Mouse (Mus musculus) forebrain, postnatal 0 days (tissue): ENCODE data around the gene AU021092. TPM values are rescaled to one million over a fixed set of nuclear protein-coding genes. Genes with fewer than 3 reads are reported as not detected.

Experiments
- ATAC-seq: fragments of 200-750 bp; cut with Nextera tagmentation; 2 replicates; pipeline ENCODE4 v1.8.0; 2017; ENCODE audit warnings: mild to moderate bottlenecking, moderate library complexity
- DNase-seq: peaks from one replicate; pipeline ENCODE4 v3.0.0-alpha.2; 2015
- H3K27ac ChIP-seq: fragments of 300-500 bp; sonication (generic); 2 replicates; pipeline ENCODE4 v1.5.1; 2014; ENCODE audit warnings: low read depth, mild to moderate bottlenecking, antibody characterized with exemption, low read length, moderate library complexity, mixed read lengths
- H3K27me3 ChIP-seq: fragments of 300-500 bp; sonication (generic); 2 replicates; pipeline ENCODE4 v1.6.1; 2014; ENCODE audit warnings: mild to moderate bottlenecking, low read length, mixed read lengths; ENCODE audit not compliant: insufficient read depth
- H3K36me3 ChIP-seq: fragments of 300-500 bp; sonication (generic); 2 replicates; pipeline ENCODE4 v1.6.1; 2014; ENCODE audit warnings: mild to moderate bottlenecking, moderate library complexity; ENCODE audit not compliant: insufficient read depth
- H3K4me1 ChIP-seq: fragments of 300-500 bp; sonication (generic); 2 replicates; pipeline ENCODE4 v1.6.1; 2014; ENCODE audit warnings: antibody characterized with exemption; ENCODE audit not compliant: insufficient read depth
- H3K4me2 ChIP-seq: fragments of 300-500 bp; sonication (generic); 2 replicates; pipeline ENCODE4 v1.6.1; 2014; ENCODE audit warnings: low read depth, mild to moderate bottlenecking, moderate library complexity
- H3K4me3 ChIP-seq: fragments of 300-500 bp; sonication (generic); 2 replicates; pipeline ENCODE4 v1.5.1; 2014; ENCODE audit warnings: low read depth, low read length, mixed read lengths
- H3K9ac ChIP-seq: fragments of 300-500 bp; sonication (generic); 2 replicates; pipeline ENCODE4 v1.6.1; 2014; ENCODE audit warnings: mild to moderate bottlenecking
- H3K9me3 ChIP-seq: fragments of 300-500 bp; sonication (generic); 2 replicates; pipeline ENCODE4 v1.6.1; 2016; ENCODE audit warnings: low read length
- CTCF ChIP-seq: sonication (generic); IDR thresholded peaks from 2 replicates; pipeline ENCODE4 v1.5.1; 2016; ENCODE audit warnings: antibody characterized with exemption, control low read depth, low read depth
- WGBS: fragments of 180-500 bp; shearing (Covaris S2); extraction: QIAGEN DNeasy Blood & Tissue Kit; methylation state at CpG from one replicate; pipeline ENCODE4 v1.1.7; 2014; 5-methylcytosine and 5-hydroxymethylcytosine counted together
- polyA plus RNA-seq: library from polyadenylated mRNA; unstranded; fragments of >200 nt; fragmentation: Nextera tagmentation; extraction: Ambion mirVana; gene quantifications from 2 replicates; pipeline ENCODE4 v1.2.1, GENCODE M21; 2015
- total RNA-seq: library from RNA; depleted of rRNA; stranded (reverse); fragments of >200 nt; gene quantifications from 2 replicates; pipeline ENCODE4 v1.2.3, GENCODE M21; 2014

The AU021092 gene
- total and polyA plus RNA-seq, 2 experiments from 2014 or later, result 9.8 to 21.8 TPM

DNA sequence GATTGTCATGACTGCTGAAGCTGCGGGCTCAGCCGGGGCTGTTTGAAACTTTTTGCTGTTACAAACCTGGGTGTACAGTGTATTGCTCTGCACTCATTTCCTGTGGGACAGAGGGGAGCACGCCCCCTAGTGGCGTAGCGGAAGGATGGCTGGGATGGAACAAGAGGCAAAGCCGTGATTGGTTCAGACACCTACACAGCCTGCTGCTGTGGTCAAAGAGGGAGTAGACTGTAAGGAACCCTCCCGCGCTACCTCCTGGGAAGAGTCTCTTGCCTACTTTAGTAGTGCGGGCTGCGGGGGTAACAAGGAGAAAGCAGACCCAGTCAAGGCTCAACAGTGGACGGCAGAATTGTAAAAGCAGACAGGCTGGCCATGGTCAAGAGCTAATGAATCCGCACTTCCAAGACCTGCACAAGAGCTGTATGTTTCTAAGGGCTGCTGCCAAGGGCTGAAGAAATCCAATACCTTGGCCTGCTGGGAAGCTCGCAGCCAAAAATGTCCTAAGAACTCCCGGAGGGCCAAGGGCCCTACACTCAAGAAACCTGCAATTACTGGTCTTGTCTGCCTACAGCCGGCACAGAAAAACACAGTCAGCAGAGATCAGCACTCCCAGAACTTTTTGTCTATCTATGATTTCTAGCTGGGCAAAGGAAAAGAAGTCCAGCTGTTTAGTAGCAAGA lies 32.4 kb upstream of the AU021092 start:
- H3K9me3 ChIP-seq, result no peaks in the 10 kb centered on the region
- peak; percentile 83 for TF ChIP-seq CTCF
- ATAC-seq (peak; percentile 34), DNase-seq (peak; percentile 48)
- peak overlapping the region; percentile 74 for H3K4me2 ChIP-seq
- peaks cover 4% of the 10 kb centered on the region; the same call in 1 of the 2 replicates for H3K4me1 ChIP-seq
- H3K27me3 ChIP-seq, result no peaks in the 10 kb centered on the region
- WGBS, result 5% methylated on average over 15 of the region's 15 CpGs
- H3K27ac ChIP-seq, result no peak overlapping the region
- H3K36me3 ChIP-seq, result no peaks in the 10 kb centered on the region
- H3K9ac ChIP-seq, result no peak overlapping the region
- H3K4me3 ChIP-seq, result peak overlapping the region; percentile 47; the same call in 1 of the 2 replicates

DNA sequence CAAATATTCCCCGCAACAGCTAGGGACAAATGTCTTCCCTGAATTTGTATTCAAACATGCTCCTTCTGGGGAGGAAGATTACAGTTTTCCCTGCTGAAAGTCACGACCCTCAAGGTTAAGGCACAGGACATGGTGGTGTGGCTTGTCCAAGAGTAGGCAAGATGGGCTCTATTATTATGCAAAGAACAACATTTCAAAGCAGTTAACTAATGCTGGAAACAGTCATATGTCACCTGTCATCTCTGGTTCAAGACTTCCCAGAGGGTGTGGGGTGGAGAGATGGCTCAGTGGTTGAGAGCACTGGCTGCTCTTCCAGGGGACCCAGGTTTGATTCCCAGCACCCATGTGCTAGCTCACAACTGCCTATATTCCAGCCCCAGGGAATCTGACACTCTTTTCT lies 30.2 kb upstream of the AU021092 start:
- Histone ChIP-seq H3K4me2 (no peak overlapping the region), H3K4me1 (peaks cover 4% of the 10 kb centered on the region; the same call in 1 of the 2 replicates), H3K9me3 (no peaks in the 10 kb centered on the region), H3K4me3 (no peak overlapping the region), H3K27ac (no peak overlapping the region), H3K36me3 (peaks cover 15% of the 10 kb centered on the region), H3K9ac (no peak overlapping the region), H3K27me3 (no peaks in the 10 kb centered on the region)
- no peak for ATAC-seq
- no peak for DNase-seq
- no peak for TF ChIP-seq CTCF
- WGBS, result 86% methylated on average over 2 of the region's 2 CpGs

DNA sequence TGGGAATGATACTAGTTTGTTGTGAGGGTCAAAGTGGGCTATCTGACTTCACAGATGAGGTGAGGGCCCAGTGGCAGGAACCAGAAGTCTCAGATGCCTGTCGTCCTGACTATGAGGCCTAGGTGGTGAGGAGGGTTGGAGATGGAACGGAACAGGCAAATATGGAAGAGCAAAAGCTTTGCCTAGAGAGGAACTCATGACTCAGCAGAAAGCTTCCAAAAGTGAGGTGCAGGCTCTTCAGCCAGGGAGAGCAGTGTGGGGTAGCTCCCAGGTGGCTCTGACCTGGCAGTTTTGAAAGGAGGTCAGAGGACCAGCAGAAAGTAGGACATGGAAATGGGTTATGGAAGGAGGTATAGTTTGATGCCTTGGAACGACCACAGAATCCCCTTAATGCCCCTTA lies 28.8 kb upstream of the AU021092 start:
- H3K36me3 ChIP-seq, result peaks cover 21% of the 10 kb centered on the region
- H3K4me3 ChIP-seq, result no peak overlapping the region
- H3K4me2 ChIP-seq, result no peak overlapping the region
- no peak for DNase-seq
- no peak for TF ChIP-seq CTCF
- no peak for ATAC-seq
- no peaks in the 10 kb centered on the region for H3K9me3 ChIP-seq
- H3K27me3 ChIP-seq, result no peaks in the 10 kb centered on the region
- no peak overlapping the region for H3K9ac ChIP-seq
- peaks cover 4% of the 10 kb centered on the region; the same call in 1 of the 2 replicates for H3K4me1 ChIP-seq
- no peak overlapping the region for H3K27ac ChIP-seq
- 84% methylated on average over 3 of the region's 3 CpGs for WGBS

DNA sequence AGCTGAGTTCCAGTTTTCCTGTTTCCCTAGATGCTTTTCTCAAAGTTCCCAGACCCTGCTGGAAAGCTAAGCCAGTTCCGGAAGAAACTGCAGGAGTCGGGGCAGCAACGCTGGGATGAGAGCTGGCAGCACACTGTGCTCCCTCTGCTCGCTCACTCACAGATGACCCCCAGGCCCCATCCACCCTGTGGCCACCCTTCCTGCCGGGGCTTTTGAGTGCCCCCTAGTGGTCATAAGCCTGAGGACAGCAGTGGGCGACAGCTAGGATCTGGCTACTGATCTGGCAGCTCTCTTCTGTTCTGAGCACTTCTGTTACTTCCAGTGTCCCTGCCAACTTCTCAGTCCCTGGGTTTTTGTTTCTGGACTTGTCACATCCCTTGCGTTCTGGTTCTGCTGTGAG lies 22.3 kb upstream of the AU021092 start:
- Histone ChIP-seq H3K27ac (no peak overlapping the region), H3K9me3 (no peaks in the 10 kb centered on the region), H3K9ac (no peak overlapping the region), H3K36me3 (peaks cover 77% of the 10 kb centered on the region), H3K4me1 (no peaks in the 10 kb centered on the region), H3K27me3 (no peaks in the 10 kb centered on the region), H3K4me2 (no peak overlapping the region), H3K4me3 (no peak overlapping the region)
- peak; percentile 16 for DNase-seq
- TF ChIP-seq CTCF, result peak; percentile 76
- 32% methylated on average over 7 of the region's 7 CpGs for WGBS
- peak; percentile 60 for ATAC-seq

DNA sequence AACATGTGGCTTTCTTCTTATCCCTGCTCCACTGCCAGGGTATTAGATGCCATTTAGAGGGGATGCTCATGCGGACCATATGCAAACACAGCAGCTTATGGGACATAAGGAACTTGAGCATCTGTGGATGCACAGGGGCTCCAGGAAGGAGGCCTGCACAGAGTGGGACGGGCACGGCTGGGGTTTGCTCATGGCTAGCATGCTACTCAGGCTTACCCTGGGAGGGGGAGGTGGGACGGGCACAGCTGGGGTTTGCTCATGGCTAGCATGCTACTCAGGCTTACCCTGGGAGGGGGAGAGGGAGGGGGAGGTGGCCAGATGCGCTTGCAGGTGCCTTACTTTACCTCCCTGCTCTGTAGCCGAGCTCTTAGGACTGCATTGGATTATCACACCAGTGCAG lies 20.8 kb upstream of the AU021092 start:
- Histone ChIP-seq H3K4me3 (no peak overlapping the region), H3K4me2 (no peak overlapping the region), H3K4me1 (no peaks in the 10 kb centered on the region), H3K9ac (no peak overlapping the region), H3K9me3 (no peaks in the 10 kb centered on the region), H3K27ac (no peak overlapping the region), H3K27me3 (no peaks in the 10 kb centered on the region), H3K36me3 (peaks cover 77% of the 10 kb centered on the region)
- no peak for ATAC-seq
- WGBS, result 85% methylated on average over 6 of the region's 6 CpGs
- no peak for TF ChIP-seq CTCF
- no peak for DNase-seq

DNA sequence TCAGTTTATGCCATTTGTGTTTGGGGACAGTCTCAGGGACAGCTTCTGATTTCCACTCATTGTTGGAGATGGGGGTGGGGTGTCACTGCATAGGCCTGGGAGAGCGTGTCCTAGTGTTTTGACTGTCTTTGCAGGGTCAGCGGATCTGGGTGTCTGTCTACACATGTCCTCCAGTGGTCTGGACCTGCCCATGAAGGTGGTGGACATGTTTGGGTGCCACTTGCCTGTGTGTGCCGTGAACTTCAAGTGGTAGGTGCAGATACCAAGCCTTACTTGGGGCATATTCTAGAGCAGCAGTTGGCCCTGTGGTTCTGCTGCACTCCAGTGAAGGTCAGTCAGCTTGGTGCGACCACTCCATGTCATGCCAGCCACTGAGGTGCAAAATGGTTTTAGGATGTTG lies 20.3 kb upstream of the AU021092 start:
- TF ChIP-seq CTCF, result no peak
- 94% methylated on average over 4 of the region's 4 CpGs for WGBS
- Histone ChIP-seq H3K4me3 (no peak overlapping the region), H3K4me1 (no peaks in the 10 kb centered on the region), H3K27ac (no peak overlapping the region), H3K9me3 (no peaks in the 10 kb centered on the region), H3K36me3 (peaks cover 74% of the 10 kb centered on the region), H3K9ac (no peak overlapping the region), H3K27me3 (no peaks in the 10 kb centered on the region), H3K4me2 (no peak overlapping the region)
- DNase-seq, result no peak
- no peak for ATAC-seq

DNA sequence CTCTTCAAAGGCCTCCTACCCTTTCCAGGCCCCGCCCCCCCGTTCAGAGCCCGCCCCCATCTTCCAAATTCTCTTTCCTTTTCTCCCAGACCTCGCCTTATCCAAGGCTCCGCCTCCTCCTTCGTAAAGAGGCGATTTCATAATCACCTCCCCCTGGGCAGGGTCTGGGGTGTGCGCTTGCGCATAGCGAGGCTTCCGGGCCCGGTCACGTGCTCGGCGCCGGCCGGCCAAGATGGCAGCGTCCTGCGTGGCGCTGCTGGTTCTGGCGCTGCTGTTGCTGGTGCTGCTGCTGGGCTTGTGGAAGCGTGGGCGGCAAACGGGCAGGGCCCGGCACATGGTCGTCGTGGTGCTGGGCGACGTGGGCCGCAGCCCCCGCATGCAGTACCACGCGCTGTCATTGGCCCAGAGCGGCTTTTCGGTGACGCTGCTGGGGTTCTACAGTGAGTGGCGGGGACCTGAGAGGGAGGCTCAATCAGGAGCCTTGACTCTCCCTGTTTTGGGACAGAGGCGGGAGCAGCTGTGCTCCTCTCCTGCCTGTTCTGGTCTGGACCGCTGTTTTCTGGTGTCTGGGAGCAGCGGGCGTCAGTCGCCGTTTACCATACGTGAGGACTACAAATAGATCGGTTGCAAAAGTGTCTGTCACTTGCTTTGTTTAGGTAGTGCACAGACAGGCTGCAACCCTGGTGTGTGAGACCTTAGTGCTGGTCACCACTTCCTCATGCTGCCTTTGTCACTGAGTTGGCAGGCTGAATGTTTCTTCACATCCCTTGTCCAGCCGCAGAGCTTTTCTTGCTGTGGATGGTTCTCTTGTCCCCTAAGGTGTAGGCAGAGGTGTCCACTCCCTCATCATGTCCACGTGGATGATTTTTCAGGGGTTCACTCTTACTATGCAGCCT lies 11.6 kb upstream of the AU021092 start, which contains the start of gene Alg1:
TSS of gene Alg1 (plus strand) at position 204 of the 896 bp plus-strand sequence.
- H3K4me1 ChIP-seq, result peaks cover 4% of the 10 kb centered on the region; the same call in 1 of the 2 replicates
- WGBS, result 4% methylated on average over 47 of the region's 47 CpGs
- no peaks in the 10 kb centered on the region for H3K9me3 ChIP-seq
- ATAC-seq (peak; percentile 98), DNase-seq (peak; percentile 96)
- H3K9ac ChIP-seq, result peak within 1 kb of the TSS; percentile 75
- peak within 1 kb of the TSS; percentile 78 for H3K27ac ChIP-seq
- peak; percentile 21; the same call in 1 of the 2 replicates for TF ChIP-seq CTCF
- H3K4me2 ChIP-seq, result peak within 1 kb of the TSS; percentile 86
- peaks cover 5% of the 10 kb centered on the region; the same call in 1 of the 2 replicates for H3K36me3 ChIP-seq
- H3K4me3 ChIP-seq, result peak within 1 kb of the TSS; percentile 80
- H3K27me3 ChIP-seq, result no peaks in the 10 kb centered on the region; the same call in 1 of the 2 replicates
